Mouse (Mus musculus) heart, adult 2 months (tissue): ENCODE measurements around the gene Uqcr10.

Source experiments
- CTCF ChIP-seq: fragments of 200-600 bp; IDR thresholded peaks from 2 replicates; pipeline ENCODE4 v1.8.1; 2022; ENCODE audit warnings: antibody characterized with exemption, mild to moderate bottlenecking, moderate library complexity
- EP300 ChIP-seq: fragments of 200-500 bp; IDR thresholded peaks from 2 replicates; pipeline ENCODE4 v1.6.1; 2011; ENCODE audit warnings: low read depth, low read length, control low read depth; ENCODE audit not compliant: insufficient read depth
- POLR2A ChIP-seq: fragments of 200-500 bp; IDR thresholded peaks from 2 replicates; pipeline ENCODE4 v1.6.1; 2011; ENCODE audit warnings: mild to moderate bottlenecking, low read depth, low read length, control low read depth; ENCODE audit not compliant: insufficient read depth

DNA sequence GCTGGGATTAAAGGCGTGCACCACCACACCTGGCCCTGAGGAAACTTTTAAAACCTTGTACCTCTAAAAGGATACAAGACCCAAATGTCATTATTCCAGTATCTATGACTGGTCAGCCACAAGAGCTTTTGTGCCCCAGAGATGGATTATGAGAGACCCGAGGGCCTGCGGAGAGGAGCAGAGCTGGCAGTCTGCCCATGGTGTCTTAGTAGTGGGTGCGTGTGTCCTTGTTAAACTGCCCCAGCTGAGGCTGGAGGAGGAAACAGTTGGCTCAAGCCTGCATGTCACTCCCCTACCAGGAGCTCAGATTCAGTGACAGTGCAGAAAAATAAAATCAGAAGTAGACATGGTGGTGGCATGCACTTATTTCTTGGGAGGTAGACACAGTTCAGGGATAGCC, 19.1 kb downstream of the Uqcr10 start:
- no peak for TF ChIP-seq CTCF
- TF ChIP-seq POLR2A = no peak
- TF ChIP-seq EP300 = no peak
